Mouse (Mus musculus) left cerebral cortex, adult 11 months (tissue): ENCODE data around the gene Mtmr4.
A peak's percentile ranks its signal among the peaks of the same experiment; 100 is the strongest.

Source experiments
- DNase-seq: peaks from one replicate; pipeline ENCODE4 v3.0.0; 2022; ENCODE audit warnings: low spot score

Gene Mtmr4

DNA sequence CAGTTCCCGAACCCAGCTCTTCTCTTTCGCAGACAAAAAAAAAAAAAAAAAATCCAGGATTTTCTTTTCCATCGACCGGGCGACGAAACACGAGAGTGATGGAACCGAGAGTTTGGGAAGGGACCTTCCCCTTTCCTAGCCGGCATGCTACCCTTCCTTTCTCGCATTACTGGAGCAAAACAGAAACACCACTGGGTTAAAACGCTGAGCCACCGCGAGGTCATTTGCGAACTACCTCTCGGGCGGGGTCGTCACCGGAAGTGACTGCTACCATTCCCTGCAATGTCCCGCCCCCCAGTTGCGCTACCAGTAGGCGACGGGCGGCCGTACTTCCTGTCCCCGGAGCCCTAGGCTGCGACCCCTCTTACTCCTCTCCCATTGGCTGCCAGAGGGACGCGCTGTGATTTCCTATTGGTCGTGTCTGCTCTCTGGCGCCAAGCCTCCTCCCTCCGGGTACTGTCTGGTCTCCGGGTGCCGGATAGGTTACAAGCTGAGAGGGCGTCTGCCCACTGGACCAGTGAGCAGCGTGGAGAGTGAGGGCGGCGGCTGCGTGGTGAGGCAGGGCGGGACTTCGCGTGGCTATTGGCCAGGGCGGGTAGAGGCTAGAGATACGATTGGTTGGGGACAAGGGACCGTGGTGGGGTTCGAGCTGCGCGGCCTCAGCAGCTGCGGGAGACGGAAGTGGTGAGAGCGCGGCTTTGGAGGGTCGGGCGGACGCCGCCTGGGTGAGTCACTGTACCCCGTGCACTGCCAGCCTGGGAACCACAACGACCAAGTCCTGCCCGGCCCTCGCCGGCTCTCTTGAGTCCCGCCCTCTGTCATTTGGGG lies at the start of gene Mtmr4:
TSS of gene Mtmr4 (plus strand) at position 637 of the 828 bp plus-strand sequence.
- DNase-seq, result peak; percentile 100

DNA sequence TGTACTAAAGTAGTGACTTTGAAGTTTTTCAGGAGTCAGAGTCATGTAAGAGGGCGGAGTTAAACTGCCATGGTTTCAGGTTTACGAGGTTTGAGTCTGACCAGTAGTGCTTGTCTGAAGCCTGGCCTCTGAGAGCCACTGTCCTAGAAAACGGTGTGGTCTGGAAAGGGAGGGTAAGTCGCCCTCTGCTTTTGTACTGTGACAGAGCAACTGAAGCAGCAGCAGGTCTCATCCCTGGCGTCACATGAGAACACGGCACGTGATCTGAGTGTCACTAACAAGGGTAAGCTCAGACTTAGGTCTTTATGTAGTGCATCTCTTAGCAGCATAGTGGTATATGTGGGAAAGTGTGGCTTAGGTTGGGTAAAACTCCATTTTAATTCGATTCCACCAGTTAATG lies 49.7 kb upstream of the Mtmr4 start:
- DNase-seq, result no peak

DNA sequence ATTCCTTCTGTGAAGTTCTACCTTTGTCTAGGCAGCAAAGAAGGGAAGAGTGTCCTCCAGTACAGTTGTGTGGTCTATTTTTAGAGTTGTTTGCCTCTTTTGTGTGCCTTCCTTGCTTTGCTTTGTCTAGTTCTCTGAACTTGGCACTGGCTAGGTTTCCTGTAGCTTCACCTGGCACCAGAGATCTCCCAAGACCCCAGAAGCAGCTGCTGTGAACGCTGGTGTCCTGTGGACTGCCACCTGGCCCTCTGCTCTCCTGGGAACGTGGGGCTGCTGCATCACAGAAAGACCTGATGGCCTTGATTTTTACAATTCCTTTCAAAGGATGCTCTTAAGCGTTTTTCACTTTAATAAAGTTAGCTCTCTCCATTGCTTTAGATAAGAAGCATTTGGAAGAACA lies 49.1 kb upstream of the Mtmr4 start:
- DNase-seq, result no peak

DNA sequence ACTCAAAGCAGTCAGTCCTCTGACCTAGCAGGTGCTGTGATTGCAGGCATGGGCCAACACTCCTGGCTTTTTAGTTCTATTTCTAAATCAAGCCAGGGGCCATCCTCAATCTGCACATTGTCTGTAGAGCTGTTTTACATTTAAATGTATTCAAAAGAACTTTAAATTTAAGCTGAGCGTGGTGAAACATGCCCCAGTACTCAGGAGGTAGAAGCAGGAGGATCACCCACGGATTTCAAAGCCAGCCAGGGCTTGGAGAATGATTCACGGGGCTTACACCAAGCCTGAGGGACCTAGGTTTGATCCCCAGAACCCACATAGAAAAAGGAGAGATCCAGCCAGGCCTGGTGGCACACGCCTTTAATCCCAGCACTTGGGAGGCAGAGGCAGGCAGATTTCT lies 38.6 kb upstream of the Mtmr4 start:
- no peak for DNase-seq

DNA sequence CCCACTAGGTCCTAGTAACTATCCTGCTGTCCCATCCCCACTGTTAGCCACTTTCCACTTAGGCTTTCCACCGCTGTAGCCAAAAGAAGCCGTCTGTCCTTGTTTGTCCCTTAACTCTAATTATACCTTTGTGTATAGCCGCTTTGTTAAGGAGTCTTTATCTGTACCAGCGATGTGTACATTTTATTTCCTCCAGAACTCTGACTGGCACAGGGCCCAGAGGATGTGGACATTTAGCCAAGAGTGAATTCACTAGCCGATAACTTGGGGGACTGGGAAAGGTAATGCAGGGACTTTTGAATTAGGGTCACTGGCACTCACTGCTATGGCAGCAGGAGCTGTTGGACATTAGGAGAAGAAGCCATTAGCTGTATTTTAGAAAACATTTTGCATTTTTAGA lies 37.6 kb upstream of the Mtmr4 start:
- DNase-seq, result no peak

DNA sequence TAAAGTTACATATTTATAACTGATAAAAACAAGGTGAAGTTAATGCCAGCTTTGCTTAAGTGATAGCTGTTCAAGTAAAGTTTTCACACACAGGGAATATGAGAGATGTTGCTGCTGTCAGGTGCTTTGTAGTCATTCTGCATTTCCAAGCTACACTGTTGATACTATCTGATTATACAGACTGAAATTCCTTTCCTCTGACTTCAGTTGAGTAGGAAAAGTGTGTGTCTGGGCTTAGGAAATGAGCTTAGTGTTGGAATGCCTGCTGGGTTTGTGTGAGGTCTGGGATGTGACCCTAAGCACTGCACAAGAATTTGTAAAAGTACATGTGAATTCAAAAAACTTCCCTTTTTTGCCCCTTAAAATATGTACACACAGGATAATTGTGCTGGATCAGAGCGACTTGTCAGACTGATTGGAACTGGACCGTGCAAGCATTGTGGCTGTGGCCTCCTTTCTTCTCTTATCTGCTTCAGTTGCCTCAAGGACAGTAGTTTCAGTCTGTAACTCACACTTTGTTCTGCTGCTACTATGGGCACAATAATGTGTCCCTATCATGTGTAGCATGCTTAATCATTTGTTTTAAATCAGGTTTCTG lies 36.8 kb upstream of the Mtmr4 start:
- DNase-seq, result no peak

DNA sequence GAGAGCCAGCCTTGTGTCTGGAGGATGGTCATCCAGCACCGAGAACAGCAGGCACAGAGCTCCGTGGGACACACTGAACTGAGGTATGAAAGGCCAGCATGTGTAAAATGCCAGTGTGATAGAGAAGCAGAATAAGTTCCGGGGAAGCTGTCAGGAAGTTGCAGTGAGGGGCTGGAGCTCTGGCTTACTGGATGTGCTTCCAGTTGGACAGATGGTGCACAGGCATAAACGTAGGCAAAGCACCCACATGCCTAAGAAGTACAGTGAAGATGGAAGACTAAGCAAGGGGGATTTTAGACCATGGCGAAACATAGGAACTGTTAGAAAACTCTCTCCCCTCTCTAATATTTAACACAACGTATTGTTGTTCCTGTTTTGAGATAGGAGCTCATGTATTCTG lies 30.8 kb upstream of the Mtmr4 start:
- DNase-seq, result no peak

DNA sequence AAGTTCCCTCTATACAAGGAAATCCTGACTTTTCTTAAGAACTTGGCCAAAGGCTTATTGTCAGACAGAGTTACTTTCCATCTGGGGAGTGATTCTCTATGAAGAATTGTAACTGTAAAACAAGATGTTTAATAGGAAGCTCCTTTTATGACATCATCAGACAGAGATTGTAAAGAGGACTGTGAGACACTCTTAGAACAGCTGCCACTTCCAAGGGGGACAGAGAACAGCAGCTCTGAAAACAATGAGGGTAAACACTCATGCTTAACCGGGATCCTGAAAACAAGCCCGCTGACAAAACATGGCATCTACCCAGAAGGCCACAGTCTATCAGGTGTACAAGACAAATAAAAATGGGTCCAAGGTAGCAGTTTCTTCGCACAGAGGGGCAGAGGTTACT lies 25.5 kb upstream of the Mtmr4 start, which contains the start of gene Gm11492:
TSS of gene Gm11492 (plus strand) at position 153 of the 400 bp plus-strand sequence.
- DNase-seq, result no peak

DNA sequence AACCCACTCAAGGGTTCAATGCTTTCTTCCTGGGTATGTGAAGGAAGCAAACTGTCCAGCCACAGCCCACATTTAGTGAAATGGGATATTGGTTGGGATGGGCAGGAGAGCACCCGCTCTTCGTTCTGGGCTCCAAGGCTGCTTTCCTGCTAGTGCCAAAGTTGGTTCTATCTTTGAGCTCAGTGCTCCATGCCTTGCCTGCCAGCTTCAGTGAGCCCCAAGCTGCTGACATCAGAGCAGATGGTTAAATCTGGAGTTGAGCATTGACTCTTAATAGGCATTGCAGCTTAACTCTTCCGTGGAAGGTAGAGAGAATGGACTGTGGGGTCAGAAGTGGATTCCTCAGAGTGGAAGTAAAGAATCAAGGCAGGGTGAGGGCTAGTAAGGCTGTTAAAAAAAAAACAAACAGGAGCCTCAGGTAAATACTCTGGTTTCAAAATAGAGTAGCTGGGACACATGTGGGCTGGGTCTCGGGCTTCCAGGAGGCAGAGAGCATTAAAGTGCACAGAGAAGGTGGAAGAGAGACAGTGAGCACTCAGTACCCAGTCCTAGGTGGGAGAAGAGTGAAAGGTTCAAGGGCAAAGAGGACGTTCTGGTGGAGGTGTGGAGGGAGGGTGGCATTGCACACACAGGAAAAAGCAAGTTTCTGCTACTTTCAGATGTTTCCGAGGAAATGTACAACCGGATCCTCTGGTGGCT lies 23.6 kb upstream of the Mtmr4 start, which contains the start of gene Sept4:
TSS of gene Sept4 (plus strand) at position 649 of the 699 bp plus-strand sequence.
- DNase-seq, result no peak

DNA sequence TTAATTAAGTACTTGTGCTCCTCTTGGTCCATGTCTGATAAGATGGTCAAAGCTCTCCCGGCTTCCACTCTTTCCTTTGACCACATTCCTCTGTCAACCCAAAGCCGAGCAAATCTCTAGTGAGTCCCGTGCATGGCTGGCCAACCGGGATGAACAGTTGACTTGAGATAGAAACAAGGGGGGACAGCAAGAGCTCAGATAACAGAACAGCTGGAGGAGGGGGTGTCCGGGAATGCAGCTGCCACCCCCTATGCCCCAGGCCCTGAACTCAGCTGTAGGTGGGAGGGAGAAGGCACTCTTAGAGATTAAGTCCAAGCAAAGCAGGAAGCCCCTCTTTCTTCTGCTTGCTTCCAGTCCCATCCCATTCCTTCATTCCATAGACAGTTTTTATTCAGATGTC lies 21.2 kb upstream of the Mtmr4 start:
- DNase-seq, result no peak

DNA sequence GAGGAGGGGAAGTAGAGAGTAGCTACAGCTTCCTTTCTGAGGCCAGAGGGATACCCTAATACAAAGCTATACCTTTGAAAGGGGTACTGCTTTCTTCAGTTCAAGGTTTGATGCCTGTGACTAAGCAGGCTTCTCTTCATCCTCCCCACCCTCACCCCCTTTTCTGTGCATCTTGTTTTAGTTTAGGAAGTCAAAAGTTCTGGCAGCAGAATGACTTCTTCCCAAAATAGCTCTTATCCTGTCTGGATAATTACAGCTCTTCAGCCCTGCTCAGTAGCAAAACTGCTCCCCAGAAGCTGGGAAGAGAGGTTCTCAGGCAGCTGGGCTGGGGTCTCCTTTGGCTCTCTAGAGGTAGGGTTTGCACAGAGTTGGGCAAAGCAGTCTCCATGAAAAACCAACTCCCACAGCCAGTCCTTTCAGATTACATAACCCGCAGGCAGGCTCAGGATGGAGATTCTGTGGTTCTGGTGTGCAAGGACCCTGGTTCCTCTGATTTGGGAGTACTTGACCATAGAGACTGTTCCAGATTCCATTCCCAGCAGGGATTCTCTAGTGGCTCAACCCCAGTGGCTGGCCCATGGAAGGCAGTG lies 20.5 kb upstream of the Mtmr4 start:
- DNase-seq, result no peak

DNA sequence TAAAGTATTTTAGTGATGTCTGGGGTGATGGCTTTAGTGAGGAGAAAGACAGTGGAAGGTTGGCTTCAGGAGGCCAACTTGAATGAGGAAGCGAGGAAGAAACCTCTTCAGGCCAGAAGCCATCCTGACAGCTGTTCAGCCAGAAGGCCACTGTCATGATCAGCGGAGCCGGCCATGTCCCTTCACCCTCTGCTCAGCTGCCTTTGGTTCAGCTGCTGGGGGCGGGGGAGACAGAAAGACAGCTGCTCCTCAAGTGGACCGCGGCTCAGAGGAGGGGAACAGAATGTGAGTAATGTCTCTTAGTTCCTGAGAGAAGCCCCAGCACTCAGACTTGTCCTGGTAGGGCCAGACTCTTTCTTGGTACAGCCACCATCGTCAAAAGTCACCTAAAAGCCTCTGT lies 18.2 kb upstream of the Mtmr4 start:
- no peak for DNase-seq

DNA sequence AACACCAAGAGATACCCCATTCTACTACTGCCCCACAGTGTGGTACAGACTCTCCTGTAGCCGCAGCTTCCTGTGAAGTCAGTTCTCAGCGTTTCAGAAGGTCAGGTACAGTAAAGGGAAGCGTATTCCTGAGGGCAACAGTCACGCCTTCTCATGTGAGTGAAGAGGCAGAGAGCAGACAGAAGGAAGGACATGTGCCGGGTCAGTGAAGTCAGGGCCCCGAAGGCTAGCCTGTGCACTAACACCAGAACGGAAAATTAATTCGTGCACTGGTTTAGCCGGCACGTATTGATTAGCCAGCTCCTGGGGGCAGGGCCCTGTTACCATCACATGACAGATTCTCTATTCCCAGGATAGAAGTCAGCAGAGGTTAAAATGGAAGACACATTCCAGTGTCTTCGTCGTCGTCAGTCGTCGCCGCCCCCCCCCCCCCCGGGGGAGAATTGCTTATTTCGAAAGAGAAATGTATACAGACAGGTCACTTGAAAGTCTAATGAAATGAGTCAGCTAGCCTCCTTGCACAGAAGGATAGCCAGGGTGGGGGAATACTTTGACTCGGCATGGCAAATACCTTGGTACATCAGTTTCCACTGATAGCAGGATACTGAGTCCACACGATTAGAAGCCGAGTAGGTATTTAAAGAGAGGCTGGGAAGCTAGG lies 17.3 kb upstream of the Mtmr4 start:
- DNase-seq, result no peak

DNA sequence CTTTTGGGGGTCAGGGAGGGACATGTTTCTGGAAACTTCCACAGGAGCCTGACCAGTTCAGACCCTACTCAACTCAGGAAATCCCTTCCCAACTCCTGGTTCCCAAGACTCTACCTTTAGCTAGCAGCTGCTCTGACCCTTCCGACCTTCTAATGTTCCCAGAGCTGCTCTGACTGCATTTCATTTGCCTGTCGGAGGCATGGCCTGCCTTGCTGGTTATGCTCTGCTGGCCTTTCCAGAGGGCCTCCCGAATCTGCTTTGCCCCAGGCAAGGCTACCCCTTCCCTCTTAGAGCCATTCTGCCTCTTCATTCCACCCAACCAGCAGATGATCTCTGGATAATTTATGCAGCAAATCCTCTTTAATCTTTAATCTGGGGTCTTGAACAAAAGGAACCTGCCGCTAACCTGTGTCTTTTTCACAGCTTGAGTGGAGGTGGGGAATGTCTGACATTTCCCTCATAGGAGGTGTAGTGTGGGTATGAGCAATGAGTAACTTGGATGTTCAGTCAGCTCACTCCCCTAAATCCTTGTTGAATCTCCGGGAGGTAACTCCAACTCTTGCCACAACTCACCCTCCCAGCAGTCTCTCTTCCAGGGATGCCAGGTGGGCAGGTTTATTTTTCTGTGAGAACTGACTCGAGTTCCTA lies 14.2 kb upstream of the Mtmr4 start:
- DNase-seq, result no peak

DNA sequence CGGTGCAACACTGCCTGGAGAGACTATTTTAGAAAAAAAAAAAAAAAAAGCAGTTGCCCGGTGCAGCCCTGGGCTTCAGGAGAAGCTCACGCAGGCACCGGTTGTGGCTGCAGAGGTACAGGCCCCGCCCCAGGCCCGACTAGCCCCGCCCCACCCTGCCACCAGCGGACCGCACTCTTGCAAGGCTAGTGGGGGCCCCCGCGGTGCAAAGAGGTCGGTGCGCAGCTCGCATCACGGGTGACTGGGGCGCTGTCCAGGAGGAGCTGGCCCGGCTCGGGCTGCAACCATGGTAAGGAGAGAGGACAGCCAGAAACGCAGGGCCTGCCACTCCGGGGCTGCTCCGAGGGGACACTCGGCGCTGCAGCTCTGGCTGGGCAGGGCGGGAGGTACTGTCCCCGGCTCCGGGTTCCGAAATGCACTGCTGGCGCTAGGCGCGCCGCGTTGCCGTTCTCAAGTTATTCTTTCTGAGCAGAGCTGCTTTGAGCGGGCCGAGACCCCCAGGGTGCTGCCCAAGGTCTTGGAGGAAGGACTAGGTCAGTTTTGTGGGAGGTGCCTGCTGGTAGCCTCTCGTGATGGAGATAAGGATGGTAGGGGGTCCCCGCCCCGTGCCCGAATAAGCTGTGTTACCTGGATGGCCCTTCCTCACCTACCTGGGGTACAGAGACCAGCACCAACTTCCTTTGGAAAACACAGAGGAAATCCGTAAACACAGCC lies 13.6 kb upstream of the Mtmr4 start:
- no peak for DNase-seq

DNA sequence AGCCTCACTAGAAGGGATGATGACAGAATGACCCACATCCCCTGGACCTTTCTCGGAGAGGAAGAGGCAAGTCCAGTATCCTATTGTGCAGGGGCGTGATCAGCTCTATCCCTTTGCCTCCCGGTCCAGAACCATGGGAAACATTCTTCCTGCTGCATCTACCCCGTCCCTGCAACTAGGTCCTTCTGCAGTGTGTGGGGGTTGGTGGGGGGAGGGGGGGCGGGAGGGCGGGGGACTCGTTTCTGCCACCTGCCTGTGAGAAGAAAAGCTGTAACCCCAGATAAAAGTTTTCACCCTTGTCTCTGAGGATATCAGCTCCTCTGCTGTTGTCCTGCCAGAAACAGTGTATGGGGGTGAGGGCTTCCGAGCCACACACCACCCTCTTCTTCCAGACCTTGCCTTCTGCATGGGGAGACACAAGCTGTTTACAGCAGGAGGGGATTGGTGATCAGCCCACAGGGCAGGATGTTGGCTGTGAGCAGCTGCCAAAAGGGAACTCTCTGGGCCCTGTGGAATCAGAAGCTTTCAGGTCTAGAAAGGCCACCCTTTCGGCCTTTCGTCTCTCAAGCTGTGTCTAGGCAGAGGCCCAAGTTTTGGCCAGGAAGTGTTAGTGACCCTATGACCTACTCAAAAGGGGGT lies 12.9 kb upstream of the Mtmr4 start:
- no peak for DNase-seq

DNA sequence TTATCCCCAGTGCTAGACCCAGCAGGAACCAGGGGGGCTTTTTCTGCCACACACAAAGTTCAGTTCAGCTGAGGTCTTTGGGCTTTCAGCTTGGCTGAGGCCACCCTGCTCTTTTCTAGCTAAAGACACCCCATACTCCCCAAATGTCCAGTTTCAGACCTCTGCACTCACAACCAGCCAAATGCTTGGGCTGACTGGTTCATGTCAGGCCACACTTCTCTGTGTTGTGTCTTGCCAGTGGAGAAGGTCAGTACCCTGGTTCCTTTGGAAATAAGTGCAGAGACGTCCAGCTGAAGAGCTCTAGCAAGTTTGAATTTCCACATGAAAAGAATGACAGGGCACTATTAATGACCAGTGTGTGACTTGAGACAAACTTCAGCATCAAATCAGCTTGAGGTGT lies 12.2 kb upstream of the Mtmr4 start:
- DNase-seq, result no peak

DNA sequence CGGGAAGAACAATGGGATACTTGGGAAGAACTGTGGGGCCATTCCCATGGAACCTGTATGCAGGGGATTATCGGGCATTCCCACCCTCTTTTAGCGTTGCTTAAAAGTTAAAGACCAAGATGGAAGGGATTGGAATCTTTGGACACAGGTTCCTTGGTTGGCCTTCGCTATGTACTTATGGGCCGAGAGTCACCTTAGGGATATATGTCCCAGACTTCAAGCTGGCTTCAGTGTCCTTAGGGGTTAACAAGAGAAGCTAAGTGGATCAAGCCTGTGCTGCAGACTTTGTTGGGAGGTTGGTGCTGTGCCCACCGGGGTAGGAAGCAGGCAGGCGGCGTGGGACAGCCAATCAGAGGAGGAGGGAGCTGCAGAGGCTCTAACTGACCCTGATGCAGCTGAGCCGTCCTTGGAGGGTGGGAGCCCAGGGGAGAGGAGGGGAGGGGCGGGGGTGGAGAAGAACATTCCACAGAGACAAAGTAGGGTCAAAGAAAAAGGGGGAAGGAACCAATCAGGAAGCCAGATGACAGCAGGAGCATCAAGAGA lies 11.3 kb upstream of the Mtmr4 start:
- DNase-seq, result no peak

DNA sequence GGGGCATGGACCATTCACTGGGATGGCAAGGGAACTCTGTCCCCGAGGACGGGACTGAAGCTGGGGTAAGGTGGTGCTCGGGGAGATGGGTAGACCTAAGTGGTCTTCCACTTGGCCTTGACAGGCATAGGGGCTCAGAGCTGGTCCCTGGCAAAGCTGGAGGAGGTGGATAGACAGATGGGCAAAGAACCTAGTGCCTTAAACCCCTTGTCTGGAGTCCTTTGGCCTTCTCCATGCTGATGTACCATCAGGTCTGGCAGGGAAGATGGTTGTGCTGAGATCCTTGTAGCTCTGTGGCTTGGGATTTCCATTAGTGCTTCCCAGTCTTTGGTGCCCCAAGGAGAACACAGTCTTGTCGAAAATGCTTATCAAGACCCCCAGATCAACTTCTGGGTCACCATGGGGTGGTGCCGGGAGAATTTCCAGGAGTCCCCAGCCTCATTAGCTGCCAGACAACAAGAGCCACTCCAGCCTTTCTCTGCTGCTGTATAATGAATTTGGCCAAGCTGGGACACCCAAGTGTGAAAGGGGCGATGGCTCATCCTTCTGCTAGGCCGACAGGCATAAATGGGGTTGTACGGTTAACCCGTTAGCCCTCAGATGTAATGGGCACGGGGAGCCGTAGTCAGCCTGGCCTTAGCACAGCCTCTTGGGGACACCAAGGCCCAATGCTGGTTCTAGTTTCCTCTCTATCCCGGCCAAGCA lies 10.6 kb upstream of the Mtmr4 start:
- no peak for DNase-seq
